Mouse (Mus musculus): ENCODE results near the gene Arid1b.

GRCm38 (mm10) chr17:4993840-4994503 is at the start of gene Arid1b:
- TF ChIP-seq CTCF (IDR thresholded peaks at IDR 0.05), result peak; percentile 11
- no peak for TF ChIP-seq EP300 (IDR thresholded peaks at IDR 0.05)

Data from lung, postnatal 0 days (tissue).